Mouse (Mus musculus) thymus, adult 18-20 months (tissue): ENCODE results near the gene Gatad2a.

Experiments used
- DNase-seq, 2 experiments: peaks; one replicate each; pipeline ENCODE4 v3.0.0; 2022; ENCODE audit warnings: mixed read lengths in 2 of 2

Gatad2a gene

GRCm38 (mm10) chr8:69870003-69870765 lies 126.0 kb downstream of the Gatad2a start:
- no peak for DNase-seq

DNA sequence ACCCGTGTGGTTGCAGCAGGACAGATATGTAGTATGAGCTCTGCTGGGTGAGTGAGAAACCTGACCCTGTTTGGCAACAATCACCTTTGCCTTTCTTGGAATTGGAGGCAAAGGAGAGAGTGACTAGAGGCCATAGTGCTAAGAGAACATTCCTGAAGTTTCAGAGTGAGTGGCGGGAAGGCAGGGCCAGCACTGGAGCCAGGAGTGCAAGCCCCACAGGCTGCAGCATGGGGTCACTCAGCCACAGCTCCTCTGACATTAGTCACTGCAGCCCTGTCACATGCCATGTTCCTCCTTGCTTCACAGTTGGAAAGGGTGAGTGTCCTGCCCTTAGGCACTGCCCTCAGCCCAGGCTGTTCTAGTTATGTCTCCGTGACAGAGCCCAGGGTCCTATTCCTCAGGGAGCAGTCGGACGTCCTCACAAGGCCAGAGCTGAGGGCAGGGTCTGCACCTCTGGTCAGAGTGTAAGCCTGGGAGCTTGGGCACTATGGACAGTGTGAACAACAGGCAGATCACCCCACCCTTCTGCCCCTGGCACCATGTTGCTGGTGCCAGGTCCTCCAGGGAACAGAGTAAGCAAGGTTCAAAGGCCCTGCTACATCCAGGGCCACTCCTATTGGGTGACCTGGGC lies 128.4 kb downstream of the Gatad2a start:
- DNase-seq: no peak

DNA sequence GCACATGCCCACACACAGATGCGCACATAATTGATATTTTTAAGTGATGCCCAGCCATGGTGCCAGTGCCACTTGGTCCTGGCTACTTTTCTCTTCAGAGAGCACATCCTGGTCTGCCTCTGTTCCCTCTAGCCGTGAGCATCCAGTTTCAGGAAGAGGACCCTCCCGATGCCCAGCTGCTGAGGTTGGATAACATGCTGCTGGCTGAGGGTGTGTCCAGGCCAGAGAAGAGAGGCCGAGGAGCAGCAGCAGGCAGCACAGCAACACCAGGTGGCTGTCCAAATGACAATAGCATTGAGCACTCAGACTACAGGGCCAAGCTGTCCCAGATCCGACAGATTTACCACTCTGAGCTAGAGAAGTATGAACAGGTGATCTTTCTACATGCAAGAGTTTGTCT lies 132.0 kb downstream of the Gatad2a start:
- no peak for DNase-seq

GRCm38 (mm10) chr8:69863387-69864020 lies 132.7 kb downstream of the Gatad2a start:
- no peak for DNase-seq

DNA sequence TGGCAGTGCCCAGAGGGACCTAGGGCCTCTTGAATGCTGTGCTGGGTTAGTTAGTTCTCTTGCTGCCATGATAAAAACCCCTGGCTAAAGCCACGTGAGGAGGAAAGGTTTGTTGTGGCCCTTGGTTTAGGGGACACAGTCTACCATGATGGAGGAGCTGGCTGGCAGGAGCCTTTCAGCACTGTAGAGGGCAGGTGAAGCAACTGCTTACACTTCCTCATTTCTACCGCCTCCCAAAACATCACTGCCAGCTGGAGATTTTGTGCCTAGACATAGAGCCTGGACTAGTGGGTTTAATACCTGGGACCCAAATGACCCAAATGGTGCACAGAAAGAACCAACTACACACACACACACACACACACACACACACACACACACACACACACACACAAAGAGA lies 134.9 kb downstream of the Gatad2a start:
- no peak for DNase-seq

GRCm38 (mm10) chr8:69860807-69861206 lies 135.4 kb downstream of the Gatad2a start:
- DNase-seq: no peak
